Mouse (Mus musculus) liver, embryonic 14.5 days (tissue): ENCODE results near the gene Sphk2. TPM values are rescaled to one million over a fixed set of nuclear protein-coding genes. Genes with fewer than 3 reads are reported as not detected.

Experiments used
- ATAC-seq: fragments of 200-750 bp; cut with Nextera tagmentation; 2 replicates; pipeline ENCODE4 v1.8.0; 2017; ENCODE audit warnings: moderate number of reproducible peaks, mild to moderate bottlenecking, moderate library complexity; ENCODE audit not compliant: insufficient read depth
- DNase-seq, 3 experiments: peaks; one replicate each; pipeline ENCODE4 v3.0.0-alpha.2; 2012 to 2013; ENCODE audit warnings: low read depth in 3 of 3, low spot score in 3 of 3
- H3K27ac ChIP-seq: fragments of 300-500 bp; sonication (generic); 2 replicates; pipeline ENCODE4 v1.5.1; 2014; ENCODE audit warnings: moderate library complexity, mild to moderate bottlenecking, control low read depth, inconsistent platforms
- H3K27me3 ChIP-seq: fragments of 300-500 bp; sonication (generic); 2 replicates; pipeline ENCODE4 v1.6.1; 2014; ENCODE audit warnings: mild to moderate bottlenecking, low read length, moderate library complexity; ENCODE audit not compliant: control insufficient read depth, insufficient read depth
- H3K36me3 ChIP-seq: fragments of 300-500 bp; sonication (generic); replicated peaks from 2 replicates; pipeline ENCODE4 v1.6.1; 2014; ENCODE audit warnings: low read depth; ENCODE audit not compliant: control insufficient read depth, insufficient read depth
- H3K4me1 ChIP-seq, 2 experiments: fragments of 200-500 bp in 1 of 2; fragments of 300-500 bp in 1 of 2; sonication (generic) in 1 of 2; replicated peaks; 2 replicates each; pipeline ENCODE4 v1.6.1; 2012 to 2014; ENCODE audit warnings: antibody characterized with exemption in 1 of 2, inconsistent platforms in 1 of 2, low read length in 1 of 2; ENCODE audit not compliant: control insufficient read depth in 2 of 2, insufficient read depth in 2 of 2
- H3K4me2 ChIP-seq: fragments of 300-500 bp; sonication (generic); 2 replicates; pipeline ENCODE4 v1.6.1; 2014; ENCODE audit warnings: low read depth, mild to moderate bottlenecking, control low read depth, moderate library complexity
- H3K4me3 ChIP-seq, 2 experiments: fragments of 200-500 bp in 1 of 2; fragments of 300-500 bp in 1 of 2; sonication (generic) in 1 of 2; 2 replicates each; pipeline ENCODE4 v1.5.1; 2012 to 2014; ENCODE audit warnings: low read depth in 2 of 2, low read length in 2 of 2, mild to moderate bottlenecking in 2 of 2, control low read depth in 1 of 2, inconsistent platforms in 1 of 2, moderate library complexity in 1 of 2; ENCODE audit not compliant: insufficient read depth in 1 of 2
- H3K9ac ChIP-seq: fragments of 300-500 bp; sonication (generic); replicated peaks from 2 replicates; pipeline ENCODE4 v1.6.1; 2014; ENCODE audit warnings: mild to moderate bottlenecking, control low read depth, moderate library complexity
- H3K9me3 ChIP-seq: fragments of 300-500 bp; sonication (generic); 2 replicates; pipeline ENCODE4 v1.6.1; 2016; ENCODE audit warnings: low read length, mixed read lengths; ENCODE audit not compliant: control insufficient read depth
- CTCF ChIP-seq: IDR thresholded peaks from 2 replicates; pipeline ENCODE4 v1.5.1; 2016; ENCODE audit warnings: antibody characterized with exemption, low read depth, control low read depth
- EP300 ChIP-seq: IDR thresholded peaks from 2 replicates; pipeline ENCODE4 v1.6.1; 2016; ENCODE audit warnings: antibody characterized with exemption, low read depth
- WGBS: fragments of 180-500 bp; shearing (Covaris S2); extraction: QIAGEN DNeasy Blood & Tissue Kit; methylation state at CpG from one replicate; pipeline ENCODE4 v1.1.7; 2014; ENCODE audit not compliant: insufficient replicate concordance; 5-methylcytosine and 5-hydroxymethylcytosine counted together
- polyA plus RNA-seq, 2 experiments: library from polyadenylated mRNA; depleted of rRNA in 1 of 2; stranded (reverse) in 1 of 2; unstranded in 1 of 2; fragments of >200 nt; fragmentation: Nextera tagmentation in 1 of 2; extraction: Ambion mirVana in 1 of 2; gene quantifications; 2 replicates each; pipeline versions ENCODE4 v1.2.1 to v1.2.3; 2012 to 2014

The Sphk2 gene
- polyA plus RNA-seq, 2 experiments: 5.8 to 7.6 TPM

DNA sequence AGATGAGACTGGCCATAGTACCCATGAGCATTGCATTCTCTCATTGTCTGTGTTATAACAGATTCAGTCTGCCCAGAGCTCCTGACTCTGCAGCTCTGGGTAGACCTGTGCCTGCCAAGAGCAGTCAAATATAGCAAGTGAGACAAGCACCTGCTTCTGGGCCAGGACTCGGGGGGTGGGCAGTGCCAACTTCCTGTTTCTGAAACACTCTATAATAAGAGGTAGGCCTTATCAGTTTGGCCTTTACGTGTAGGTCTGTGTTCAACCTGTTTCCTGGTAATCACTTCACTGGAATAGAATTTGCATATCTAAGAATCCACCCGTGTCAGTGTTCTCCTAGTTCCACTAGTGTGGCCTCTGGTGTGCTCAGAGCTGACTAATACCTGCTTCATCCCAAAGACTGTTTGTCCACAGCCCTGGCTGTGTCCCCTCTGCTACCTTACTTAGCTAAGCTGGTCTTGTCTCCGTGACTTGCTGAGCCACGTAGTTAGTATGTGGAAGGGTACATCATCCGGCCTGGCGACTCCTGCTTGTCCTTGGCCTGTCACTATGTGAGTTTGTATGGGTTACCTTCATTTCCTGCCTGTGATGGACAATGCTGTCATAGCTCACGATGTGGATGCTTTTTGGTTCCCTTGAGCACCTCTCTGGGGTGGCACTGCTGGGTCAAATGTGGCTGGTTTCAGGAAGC lies 36.6 kb downstream of the Sphk2 start:
- no peak for ATAC-seq
- no peaks in the 10 kb centered on the region for H3K9me3 ChIP-seq
- H3K4me1 ChIP-seq: peaks cover 3 to 10% of the 10 kb centered on the region in 2 experiments; a peak in 2 of 4 replicates
- no peak overlapping the region for H3K27ac ChIP-seq
- 42% methylated on average over 8 of the region's 8 CpGs for WGBS
- no peak overlapping the region for H3K4me3 ChIP-seq
- no peak overlapping the region for H3K4me2 ChIP-seq
- no peak for DNase-seq
- no peak overlapping the region for H3K9ac ChIP-seq
- no peaks in the 10 kb centered on the region for H3K27me3 ChIP-seq
- no peaks in the 10 kb centered on the region for H3K36me3 ChIP-seq
- no peak for TF ChIP-seq CTCF
- TF ChIP-seq EP300: no peak

DNA sequence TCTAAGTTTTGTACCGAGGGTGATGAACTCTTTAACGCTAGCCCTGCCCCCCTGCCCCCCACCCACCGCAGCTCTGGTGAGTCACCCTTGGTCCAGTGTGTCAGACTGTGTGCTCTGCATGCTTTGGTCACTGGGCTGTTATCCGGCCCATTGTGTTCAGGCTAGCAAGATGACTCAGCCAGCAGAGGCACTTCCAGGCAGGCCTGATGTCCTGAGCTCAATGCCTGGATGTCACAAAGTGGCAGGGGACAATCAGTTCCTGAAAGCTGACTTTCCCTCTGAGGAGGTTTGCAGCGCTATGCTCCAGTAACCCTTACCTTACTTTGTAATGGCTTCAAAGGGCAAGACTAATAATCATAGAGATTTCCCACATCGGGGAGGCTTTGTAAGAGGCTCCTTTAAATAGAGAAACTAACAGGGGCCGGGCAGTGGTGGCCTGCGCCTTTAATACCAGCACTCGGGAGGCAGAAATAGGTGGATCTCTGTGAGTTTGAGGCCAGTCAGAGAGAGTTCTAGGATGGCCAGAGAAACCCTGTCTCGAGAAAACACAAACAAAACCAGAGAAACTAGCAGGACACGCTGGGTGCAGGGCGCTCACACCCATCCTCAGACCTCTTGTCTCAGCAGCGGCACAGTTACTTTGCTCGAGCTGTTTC lies 37.7 kb downstream of the Sphk2 start:
- Histone ChIP-seq H3K4me1 (peaks cover 3 to 10% of the 10 kb centered on the region in 2 experiments; a peak in 2 of 4 replicates), H3K9me3 (no peaks in the 10 kb centered on the region), H3K4me2 (no peak overlapping the region), H3K4me3 (no peak overlapping the region), H3K27me3 (no peaks in the 10 kb centered on the region), H3K36me3 (no peaks in the 10 kb centered on the region), H3K27ac (no peak overlapping the region), H3K9ac (no peak overlapping the region)
- DNase-seq (peak in 1 of 3 experiments; percentile 9), ATAC-seq (no peak)
- 57% methylated on average over 14 of the region's 14 CpGs for WGBS
- no peak for TF ChIP-seq EP300
- TF ChIP-seq CTCF: no peak

DNA sequence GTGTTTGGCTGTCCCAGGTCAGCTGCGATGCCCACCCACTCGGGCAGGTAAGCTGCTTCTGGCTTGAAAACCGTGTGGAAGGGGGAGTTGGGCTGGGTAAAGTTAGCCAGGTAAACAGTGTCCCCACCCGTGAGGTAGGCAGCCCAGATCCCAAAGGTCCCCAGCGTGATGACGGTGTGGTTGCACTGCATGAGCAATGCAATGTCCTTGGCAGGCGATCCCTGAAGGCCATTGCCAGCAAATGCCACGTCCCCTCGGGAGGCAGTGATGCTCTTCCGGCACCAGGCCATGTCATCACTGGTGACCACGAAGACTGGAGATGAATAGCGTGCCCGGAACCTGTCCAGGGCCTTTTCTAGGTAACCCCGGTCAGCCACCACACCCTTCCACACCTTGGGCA lies 39.3 kb downstream of the Sphk2 start:
- 76% methylated on average over 14 of the region's 14 CpGs for WGBS
- DNase-seq (no peak), ATAC-seq (no peak)
- Histone ChIP-seq H3K27me3 (no peaks in the 10 kb centered on the region), H3K36me3 (no peaks in the 10 kb centered on the region), H3K4me1 (peaks cover 3 to 10% of the 10 kb centered on the region in 2 experiments; a peak in 2 of 4 replicates), H3K9ac (no peak overlapping the region), H3K9me3 (no peaks in the 10 kb centered on the region), H3K4me2 (no peak overlapping the region), H3K27ac (no peak overlapping the region), H3K4me3 (no peak overlapping the region)
- no peak for TF ChIP-seq CTCF
- no peak for TF ChIP-seq EP300

DNA sequence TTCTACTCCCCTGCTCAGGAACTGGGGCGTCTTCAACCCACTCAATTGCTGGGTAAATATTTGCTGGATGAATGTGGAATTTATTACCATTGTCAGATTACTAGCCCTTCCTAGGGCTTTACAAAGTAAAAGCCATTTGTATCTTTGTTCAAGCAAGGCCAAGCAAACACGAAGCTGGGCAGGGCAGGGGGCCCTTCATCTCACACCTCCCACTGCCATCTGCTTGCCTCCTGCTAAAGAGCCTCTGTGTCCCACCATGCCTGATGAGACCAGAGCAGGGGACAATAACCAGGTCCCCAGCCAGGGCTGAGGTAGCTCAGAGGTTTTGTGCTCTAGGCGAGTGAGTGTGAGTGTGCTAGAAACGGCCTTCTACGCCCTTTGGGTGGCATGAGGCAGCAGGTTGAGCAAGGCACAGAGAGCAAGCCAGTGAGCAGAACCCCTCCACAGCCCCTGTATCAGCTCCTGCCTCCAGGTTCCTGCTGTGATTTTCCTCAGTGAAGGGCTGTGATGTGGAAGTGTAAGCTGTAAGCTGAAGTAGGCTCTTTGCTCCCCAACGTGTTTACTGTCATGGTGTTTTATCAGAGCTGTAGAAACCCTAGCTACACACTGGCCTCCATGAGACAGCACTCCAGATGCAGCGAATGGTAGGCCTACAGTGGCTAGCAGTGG lies 40.0 kb downstream of the Sphk2 start:
- H3K36me3 ChIP-seq: no peaks in the 10 kb centered on the region
- H3K27ac ChIP-seq: no peak overlapping the region
- ATAC-seq: no peak
- H3K4me3 ChIP-seq: no peak overlapping the region
- H3K27me3 ChIP-seq: no peaks in the 10 kb centered on the region
- no peaks in the 10 kb centered on the region for H3K9me3 ChIP-seq
- TF ChIP-seq EP300 (no peak), CTCF (no peak)
- H3K4me2 ChIP-seq: no peak overlapping the region
- H3K4me1 ChIP-seq: peaks cover 3 to 10% of the 10 kb centered on the region in 2 experiments; a peak in 2 of 4 replicates
- H3K9ac ChIP-seq: no peak overlapping the region
- 53% methylated on average over 7 of the region's 7 CpGs for WGBS
- DNase-seq: no peak

DNA sequence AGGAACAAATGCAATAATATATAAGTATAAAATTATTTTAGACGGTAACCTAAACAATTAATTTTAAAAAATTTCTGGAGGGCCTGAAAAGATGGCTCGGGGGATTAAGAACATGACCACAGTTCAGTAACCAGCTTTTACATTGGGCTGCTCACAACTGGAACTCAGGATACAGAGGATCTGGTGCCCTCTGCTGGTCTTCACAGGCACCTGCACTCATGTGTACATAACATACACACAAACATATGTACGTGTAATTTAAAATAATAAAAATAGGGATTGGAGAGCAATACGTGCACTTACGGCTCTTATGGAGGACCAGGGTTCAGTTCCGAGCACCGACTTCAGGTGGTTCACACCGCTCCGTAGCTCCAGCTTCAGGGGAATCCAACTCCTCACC lies 48.9 kb downstream of the Sphk2 start:
- H3K36me3 ChIP-seq: no peaks in the 10 kb centered on the region
- peaks cover 0 to 5% of the 10 kb centered on the region in 2 experiments; a peak in 1 of 4 replicates for H3K4me1 ChIP-seq
- TF ChIP-seq EP300 (no peak), CTCF (peak; percentile 41)
- ATAC-seq (no peak), DNase-seq (no peak)
- no peak overlapping the region for H3K4me3 ChIP-seq
- no peaks in the 10 kb centered on the region for H3K9me3 ChIP-seq
- 82% methylated on average over 9 of the region's 9 CpGs for WGBS
- no peaks in the 10 kb centered on the region for H3K27me3 ChIP-seq
- no peak overlapping the region for H3K27ac ChIP-seq
- no peak overlapping the region for H3K9ac ChIP-seq
- H3K4me2 ChIP-seq: no peak overlapping the region
